Mouse (Mus musculus): ENCODE data around the gene Cfap44. TPM values are rescaled to one million over a fixed set of nuclear protein-coding genes. Genes with fewer than 3 reads are reported as not detected.

Cfap44 gene
- polyA plus RNA-seq, 1 experiment: 4.8 TPM

GRCm38 (mm10) chr16:44475281-44475680, 80.7 kb downstream of the Cfap44 start:
- WGBS: 82% methylated on average over 14 of the region's 14 CpGs

GRCm38 (mm10) chr16:44475682-44476375, 81.2 kb downstream of the Cfap44 start:
- Histone ChIP-seq H3K4me1 (ENCODE audit: control insufficient read depth, insufficient read depth, low read length) (no peaks in the 10 kb centered on the region), H3K4me3 (replicated peaks; ENCODE audit: extremely low read depth, low read depth, low read length) (no peak overlapping the region)
- no peak for TF ChIP-seq POLR2A (IDR thresholded peaks at IDR 0.05; ENCODE audit: borderline replicate concordance, extremely low read depth, low read depth, low read length)
- WGBS: 74% methylated on average over 11 of the region's 11 CpGs
- DNase-seq: no peak

More at GRCm38 (mm10) chr16:44475281-44475680, 80.7 kb downstream of the Cfap44 start:
- no peak for DNase-seq
- TF ChIP-seq CTCF (IDR thresholded peaks at IDR 0.05; ENCODE audit: insufficient read depth, low read length) (no peak), POLR2A (IDR thresholded peaks at IDR 0.05; ENCODE audit: borderline replicate concordance, extremely low read depth, low read depth, low read length) (no peak)
- no peaks in the 10 kb centered on the region for H3K4me1 ChIP-seq (ENCODE audit: control insufficient read depth, insufficient read depth, low read length)
- no peak overlapping the region for H3K4me3 ChIP-seq (replicated peaks; ENCODE audit: extremely low read depth, low read depth, low read length)

- no peak overlapping the region for H3K4me3 ChIP-seq (replicated peaks; ENCODE audit: extremely low read depth, low read depth, low read length)
- no peak for TF ChIP-seq POLR2A (IDR thresholded peaks at IDR 0.05; ENCODE audit: borderline replicate concordance, extremely low read depth, low read depth, low read length)
- TF ChIP-seq CTCF (IDR thresholded peaks at IDR 0.05; ENCODE audit: insufficient read depth, low read length): no peak
- 30% methylated on average over 18 of the region's 18 CpGs for WGBS
- H3K4me1 ChIP-seq (ENCODE audit: control insufficient read depth, insufficient read depth, low read length): no peaks in the 10 kb centered on the region
- no peak for DNase-seq
These were observed 84.2 kb downstream of the Cfap44 start for GRCm38 (mm10) chr16:44478767-44479166.

- no peaks in the 10 kb centered on the region for H3K4me1 ChIP-seq (ENCODE audit: control insufficient read depth, insufficient read depth, low read length)
- WGBS: 77% methylated on average over 14 of the region's 14 CpGs
- TF ChIP-seq POLR2A (IDR thresholded peaks at IDR 0.05; ENCODE audit: borderline replicate concordance, extremely low read depth, low read depth, low read length): no peak
- H3K4me3 ChIP-seq (replicated peaks; ENCODE audit: extremely low read depth, low read depth, low read length): no peak overlapping the region
- no peak for DNase-seq
These were observed 85.3 kb downstream of the Cfap44 start for GRCm38 (mm10) chr16:44479852-44480251.

GRCm38 (mm10) chr16:44480616-44481015, 86.0 kb downstream of the Cfap44 start:
- no peak for TF ChIP-seq POLR2A (IDR thresholded peaks at IDR 0.05; ENCODE audit: borderline replicate concordance, extremely low read depth, low read depth, low read length)
- no peak for TF ChIP-seq CTCF (IDR thresholded peaks at IDR 0.05; ENCODE audit: insufficient read depth, low read length)
- Histone ChIP-seq H3K4me3 (replicated peaks; ENCODE audit: extremely low read depth, low read depth, low read length) (no peak overlapping the region), H3K4me1 (ENCODE audit: control insufficient read depth, insufficient read depth, low read length) (no peaks in the 10 kb centered on the region)
- DNase-seq: no peak
- WGBS: 22% methylated on average over 7 of the region's 7 CpGs

GRCm38 (mm10) chr16:44481599-44482593, 87.3 kb downstream of the Cfap44 start:
- Histone ChIP-seq H3K4me3 (replicated peaks; ENCODE audit: extremely low read depth, low read depth, low read length) (no peak overlapping the region), H3K4me1 (ENCODE audit: control insufficient read depth, insufficient read depth, low read length) (no peaks in the 10 kb centered on the region)
- TF ChIP-seq CTCF (IDR thresholded peaks at IDR 0.05; ENCODE audit: insufficient read depth, low read length) (no peak), POLR2A (IDR thresholded peaks at IDR 0.05; ENCODE audit: borderline replicate concordance, extremely low read depth, low read depth, low read length) (no peak)
- DNase-seq: no peak
- WGBS: 45% methylated on average over 28 of the region's 28 CpGs

GRCm38 (mm10) chr16:44484079-44484478, 89.5 kb downstream of the Cfap44 start:
- Histone ChIP-seq H3K4me3 (replicated peaks; ENCODE audit: extremely low read depth, low read depth, low read length) (no peak overlapping the region), H3K4me1 (ENCODE audit: control insufficient read depth, insufficient read depth, low read length) (no peaks in the 10 kb centered on the region)
- peak; percentile 73 for DNase-seq
- 4% methylated on average over 7 of the region's 7 CpGs for WGBS
- no peak for TF ChIP-seq POLR2A (IDR thresholded peaks at IDR 0.05; ENCODE audit: borderline replicate concordance, extremely low read depth, low read depth, low read length)
- peak; percentile 91 for TF ChIP-seq CTCF (IDR thresholded peaks at IDR 0.05; ENCODE audit: insufficient read depth, low read length)

GRCm38 (mm10) chr16:44484831-44485230, 90.2 kb downstream of the Cfap44 start:
- no peak for TF ChIP-seq POLR2A (IDR thresholded peaks at IDR 0.05; ENCODE audit: borderline replicate concordance, extremely low read depth, low read depth, low read length)
- no peak for TF ChIP-seq CTCF (IDR thresholded peaks at IDR 0.05; ENCODE audit: insufficient read depth, low read length)
- DNase-seq: no peak
- Histone ChIP-seq H3K4me3 (replicated peaks; ENCODE audit: extremely low read depth, low read depth, low read length) (no peak overlapping the region), H3K4me1 (ENCODE audit: control insufficient read depth, insufficient read depth, low read length) (no peaks in the 10 kb centered on the region)
- WGBS: 45% methylated on average over 10 of the region's 10 CpGs

- no peak for DNase-seq
- Histone ChIP-seq H3K4me3 (replicated peaks; ENCODE audit: extremely low read depth, low read depth, low read length) (no peak overlapping the region), H3K4me1 (ENCODE audit: control insufficient read depth, insufficient read depth, low read length) (no peaks in the 10 kb centered on the region)
- WGBS: 81% methylated on average over 8 of the region's 8 CpGs
- no peak for TF ChIP-seq POLR2A (IDR thresholded peaks at IDR 0.05; ENCODE audit: borderline replicate concordance, extremely low read depth, low read depth, low read length)
- TF ChIP-seq CTCF (IDR thresholded peaks at IDR 0.05; ENCODE audit: insufficient read depth, low read length): no peak
These were observed 91.1 kb downstream of the Cfap44 start for GRCm38 (mm10) chr16:44485691-44486090.

Data from lung, adult 2 months (tissue).